Mouse (Mus musculus) spleen, adult 2 months (tissue): ENCODE data around the gene Rbm28. TPM values are rescaled to one million over a fixed set of nuclear protein-coding genes. Genes with fewer than 3 reads are reported as not detected.

Source experiments
- DNase-seq, 2 experiments: peaks; one replicate each; pipeline versions ENCODE4 v3.0.0 to v3.0.0-alpha.2; 2012 to 2021; ENCODE audit warnings: low spot score in 2 of 2, low read depth in 1 of 2
- H3K27ac ChIP-seq: fragments of 200-500 bp; 2 replicates; pipeline ENCODE4 v1.5.1; 2012; ENCODE audit warnings: low read length, inconsistent platforms; ENCODE audit not compliant: insufficient read depth
- H3K27me3 ChIP-seq: fragments of 200-500 bp; 2 replicates; pipeline ENCODE4 v1.6.1; 2012; ENCODE audit warnings: mild to moderate bottlenecking, moderate library complexity, low read length, inconsistent platforms; ENCODE audit not compliant: control insufficient read depth, insufficient read depth
- H3K36me3 ChIP-seq: fragments of 200-500 bp; 2 replicates; pipeline ENCODE4 v1.6.1; 2012; ENCODE audit warnings: mild to moderate bottlenecking, low read length, inconsistent platforms; ENCODE audit not compliant: control insufficient read depth, insufficient read depth
- H3K4me1 ChIP-seq: fragments of 200-500 bp; 2 replicates; pipeline ENCODE4 v1.6.1; 2011; ENCODE audit warnings: inconsistent platforms; ENCODE audit not compliant: control insufficient read depth, insufficient read depth, insufficient read length
- H3K4me3 ChIP-seq: fragments of 200-500 bp; 2 replicates; pipeline ENCODE4 v1.5.1; 2011; ENCODE audit warnings: mild to moderate bottlenecking, inconsistent platforms; ENCODE audit not compliant: insufficient read depth, insufficient read length; ENCODE audit errors: extremely low read depth
- CTCF ChIP-seq: fragments of 200-500 bp; IDR thresholded peaks from 2 replicates; pipeline ENCODE4 v1.5.1; 2011; ENCODE audit warnings: mild to moderate bottlenecking, inconsistent platforms; ENCODE audit not compliant: insufficient read depth, insufficient read length, insufficient replicate concordance; ENCODE audit errors: extremely low read depth
- POLR2A ChIP-seq: fragments of 200-500 bp; IDR thresholded peaks from 2 replicates; pipeline ENCODE4 v1.6.1; 2011; ENCODE audit warnings: low read depth, low read length, inconsistent platforms
- WGBS: fragments of 180-500 bp; shearing (Covaris S2); methylation state at CpG from one replicate; pipeline ENCODE4 v1.1.7; 2018; 5-methylcytosine and 5-hydroxymethylcytosine counted together
- polyA plus RNA-seq: library from polyadenylated mRNA; depleted of rRNA; stranded (reverse); fragments of >200 nt; gene quantifications from 2 replicates; pipeline ENCODE4 v1.2.3, GENCODE M21; 2012

The Rbm28 gene
- polyA plus RNA-seq, 1 experiment: 3.6 TPM

DNA sequence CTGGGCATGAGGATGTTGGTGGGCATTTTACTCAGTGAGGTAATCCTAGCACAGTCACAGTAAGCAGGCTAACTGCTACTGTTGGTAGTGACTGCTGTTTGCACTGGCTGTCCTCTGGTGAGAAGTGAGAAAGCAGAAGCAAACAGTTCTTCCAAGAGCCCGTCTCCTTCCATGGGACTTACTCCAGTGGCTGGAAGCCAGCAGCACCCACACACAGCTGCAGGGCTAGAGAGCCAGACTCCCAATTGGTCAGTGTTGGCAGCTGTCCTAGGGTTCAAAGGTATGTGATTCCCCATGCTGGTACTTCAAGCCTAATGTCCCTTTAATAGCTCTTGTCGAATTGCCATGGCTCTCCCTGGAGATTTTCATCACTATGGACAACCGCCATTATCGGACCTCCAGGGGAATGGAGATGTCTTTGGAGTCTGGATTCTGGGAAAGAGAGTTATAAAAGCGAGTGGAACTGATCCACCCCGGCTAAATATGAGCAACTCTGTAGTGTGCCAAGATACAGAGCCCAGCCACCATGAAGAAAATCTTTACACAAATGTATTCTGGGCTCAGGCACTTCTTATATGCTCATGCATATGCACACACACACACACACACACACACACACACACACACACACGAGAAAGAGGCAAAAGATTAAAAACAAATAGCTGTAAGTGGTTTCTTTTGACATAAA, 47.2 kb downstream of the Rbm28 start:
- WGBS: 76% methylated on average over 7 of the region's 7 CpGs
- TF ChIP-seq POLR2A: no peak
- TF ChIP-seq CTCF: no peak
- no peak overlapping the region for H3K27ac ChIP-seq
- H3K4me3 ChIP-seq: no peak overlapping the region
- H3K4me1 ChIP-seq: no peaks in the 10 kb centered on the region
- H3K36me3 ChIP-seq: no peaks in the 10 kb centered on the region
- DNase-seq: no peak
- H3K27me3 ChIP-seq: no peaks in the 10 kb centered on the region

DNA sequence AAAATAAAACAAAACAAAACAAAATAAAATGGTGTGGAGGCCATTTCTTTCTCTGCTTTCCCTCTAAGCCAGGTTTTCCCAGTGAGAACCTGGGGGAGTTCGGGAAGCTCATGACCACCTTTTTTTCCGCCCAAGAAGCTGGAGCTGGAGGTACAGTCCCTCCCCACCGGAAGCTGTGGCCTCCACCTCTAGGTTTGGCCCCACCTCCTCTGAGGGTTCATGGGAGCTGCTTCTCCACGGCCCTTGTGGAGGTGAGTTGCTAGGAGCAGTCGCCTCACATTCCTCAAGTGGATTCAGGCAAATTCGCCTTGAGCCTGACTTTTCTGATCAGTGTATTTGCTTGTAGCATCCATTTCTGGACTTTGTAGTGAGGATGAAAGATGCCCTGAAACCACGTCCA, 49.0 kb downstream of the Rbm28 start:
- Histone ChIP-seq H3K27me3 (no peaks in the 10 kb centered on the region; the same call in 1 of the 2 replicates), H3K27ac (no peak overlapping the region), H3K4me3 (no peak overlapping the region), H3K36me3 (no peaks in the 10 kb centered on the region), H3K4me1 (no peaks in the 10 kb centered on the region)
- WGBS: 83% methylated on average over 7 of the region's 7 CpGs
- TF ChIP-seq POLR2A (no peak), CTCF (no peak)
- no peak for DNase-seq

DNA sequence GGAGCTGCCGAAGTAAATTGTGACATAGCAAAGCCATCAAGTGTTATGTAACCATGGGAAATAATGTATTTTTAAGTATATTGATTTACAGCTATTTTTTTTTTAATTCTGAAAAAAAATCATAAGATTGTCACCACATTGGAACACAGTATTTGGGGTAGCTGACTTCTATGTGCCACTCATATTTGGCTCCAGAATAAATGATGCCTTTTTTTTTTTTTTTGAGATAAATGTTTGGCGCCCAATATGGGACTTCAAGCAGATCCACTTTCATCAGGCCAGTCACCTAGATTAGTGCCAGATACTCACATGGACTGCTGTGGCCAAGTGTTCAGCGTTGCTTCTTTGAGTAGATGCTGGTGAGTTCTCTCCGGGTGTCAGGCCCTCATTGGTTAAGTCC, 53.3 kb downstream of the Rbm28 start:
- Histone ChIP-seq H3K36me3 (no peaks in the 10 kb centered on the region), H3K27me3 (no peaks in the 10 kb centered on the region; the same call in 1 of the 2 replicates), H3K4me1 (no peaks in the 10 kb centered on the region), H3K4me3 (no peak overlapping the region), H3K27ac (no peak overlapping the region)
- TF ChIP-seq POLR2A (no peak), CTCF (no peak)
- 87% methylated on average over 4 of the region's 4 CpGs for WGBS
- DNase-seq: no peak

DNA sequence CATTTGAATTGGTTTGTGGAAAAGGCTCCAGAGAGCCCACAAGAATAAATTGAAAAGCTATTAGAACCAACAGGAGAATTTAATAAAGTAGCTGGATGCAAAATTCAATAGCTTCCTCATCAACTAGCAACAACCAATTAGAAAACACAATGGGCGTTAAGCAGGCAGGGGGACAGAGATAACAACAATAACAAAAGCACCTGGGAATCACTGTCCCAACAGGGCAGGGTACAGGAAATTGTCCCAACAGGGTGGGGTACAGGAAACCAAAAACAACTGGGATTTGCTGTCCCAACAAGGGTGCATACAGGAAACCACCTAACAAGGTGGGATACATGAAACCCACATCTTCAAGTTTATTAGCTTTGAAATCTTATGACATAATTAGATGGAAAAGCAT, 56.4 kb downstream of the Rbm28 start:
- H3K27me3 ChIP-seq: no peaks in the 10 kb centered on the region; the same call in 1 of the 2 replicates
- no peaks in the 10 kb centered on the region for H3K36me3 ChIP-seq
- no peak for TF ChIP-seq CTCF
- 86% methylated on average over 1 of the region's 1 CpGs for WGBS
- H3K27ac ChIP-seq: no peak overlapping the region
- DNase-seq: no peak
- no peaks in the 10 kb centered on the region for H3K4me1 ChIP-seq
- no peak overlapping the region for H3K4me3 ChIP-seq

DNA sequence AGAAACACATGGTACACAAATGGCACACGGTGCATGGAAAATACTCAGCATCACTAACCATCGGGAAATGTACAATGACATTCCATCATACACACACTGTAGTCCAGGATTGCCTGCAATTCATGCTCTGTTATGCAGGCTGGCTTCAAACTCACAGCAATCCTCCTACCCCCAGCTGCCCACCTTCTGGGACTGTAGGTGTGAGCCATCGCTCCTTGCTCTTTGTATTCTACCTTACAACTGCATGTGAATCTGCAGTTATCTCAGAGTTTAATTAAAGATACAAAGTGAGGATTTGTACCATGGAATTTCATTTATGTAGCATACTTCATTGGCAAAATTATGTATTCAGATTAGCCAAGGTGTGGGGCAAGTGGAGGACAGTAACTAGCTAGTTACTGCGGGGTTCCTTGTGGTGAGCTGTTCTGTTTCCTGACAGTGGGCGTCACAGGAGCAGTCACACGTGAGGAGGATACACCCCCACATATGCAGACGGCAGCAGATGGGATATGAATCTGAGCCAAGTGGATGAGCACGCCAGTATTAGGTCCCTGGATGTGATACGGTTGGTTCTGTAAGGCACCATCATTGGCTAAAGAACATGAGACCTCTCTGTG, 63.5 kb downstream of the Rbm28 start:
- no peaks in the 10 kb centered on the region for H3K36me3 ChIP-seq
- no peaks in the 10 kb centered on the region for H3K4me1 ChIP-seq
- WGBS: 77% methylated on average over 9 of the region's 9 CpGs
- H3K4me3 ChIP-seq: no peak overlapping the region
- TF ChIP-seq POLR2A (no peak), CTCF (no peak)
- DNase-seq: no peak
- H3K27ac ChIP-seq: no peak overlapping the region
- no peaks in the 10 kb centered on the region for H3K27me3 ChIP-seq

DNA sequence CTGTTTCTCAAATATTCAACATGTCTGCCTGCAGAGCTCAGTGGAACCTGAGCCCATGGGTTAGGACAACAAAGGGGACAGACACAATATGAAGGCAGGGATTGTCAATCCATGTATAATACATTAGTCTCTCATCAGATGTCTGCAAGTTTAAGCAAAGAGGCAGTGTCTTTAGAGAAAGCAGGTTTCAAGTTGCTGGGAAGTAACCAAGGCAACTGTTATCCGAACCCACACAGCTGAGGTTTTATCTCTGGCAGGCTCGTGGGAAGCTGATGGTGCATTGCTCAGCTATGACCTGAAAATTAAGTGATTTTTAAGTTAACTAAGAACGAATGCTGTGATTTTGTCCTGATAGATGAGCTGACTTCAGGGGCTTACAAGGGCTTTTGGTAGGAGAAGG, 64.4 kb downstream of the Rbm28 start:
- TF ChIP-seq CTCF (no peak), POLR2A (no peak)
- 79% methylated on average over 3 of the region's 3 CpGs for WGBS
- H3K4me3 ChIP-seq: no peak overlapping the region

DNA sequence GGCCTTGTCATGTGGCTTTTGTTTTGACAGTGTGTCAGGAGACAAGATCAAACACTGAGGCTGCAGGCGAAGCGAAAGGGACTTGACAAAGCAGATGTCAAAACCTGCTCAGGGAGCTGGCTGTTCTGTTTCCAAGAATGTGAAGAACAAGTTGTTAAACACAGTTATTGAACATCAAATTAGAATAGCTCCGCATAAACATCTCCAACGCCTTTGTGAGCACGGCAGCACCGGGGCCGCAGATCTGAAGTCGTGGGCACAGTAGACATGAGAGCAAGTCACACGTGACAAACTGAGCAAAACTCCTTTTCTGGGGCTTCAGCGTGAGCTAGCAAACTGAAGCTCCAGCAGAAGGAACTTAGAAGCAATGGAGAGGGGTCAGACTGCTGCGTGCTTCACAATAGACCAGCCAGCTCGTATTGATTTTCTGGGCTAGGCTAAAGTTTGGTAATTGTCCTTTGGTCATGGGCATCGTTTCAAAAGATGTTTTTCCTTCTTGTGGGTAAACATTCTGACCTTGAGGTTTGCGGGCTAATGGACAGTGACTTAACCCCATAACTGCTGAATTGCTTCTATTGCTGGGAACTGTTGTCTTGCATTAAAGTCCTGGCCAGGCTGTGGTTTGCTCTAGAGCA, 65.2 kb downstream of the Rbm28 start:
- WGBS: 79% methylated on average over 14 of the region's 14 CpGs
- Histone ChIP-seq H3K27me3 (no peaks in the 10 kb centered on the region), H3K4me1 (no peaks in the 10 kb centered on the region), H3K27ac (no peak overlapping the region), H3K36me3 (no peaks in the 10 kb centered on the region), H3K4me3 (no peak overlapping the region)
- TF ChIP-seq POLR2A (no peak), CTCF (no peak)
- DNase-seq: no peak

More for the DNA sequence above, 64.4 kb downstream of the Rbm28 start:
- DNase-seq: no peak
- Histone ChIP-seq H3K36me3 (no peaks in the 10 kb centered on the region), H3K27ac (no peak overlapping the region), H3K4me1 (no peaks in the 10 kb centered on the region), H3K27me3 (no peaks in the 10 kb centered on the region)
